Mouse (Mus musculus) lung, postnatal 14 days (tissue): ENCODE data around the gene Olfr1420.
"Not testable (repeated sequence)": the region's sequence is repeated elsewhere in the genome, so short reads cannot be mapped to it uniquely, and the experiment has no call there.

Experiments used
- DNase-seq: peaks from one replicate; pipeline ENCODE4 v3.0.0; 2021

Gene Olfr1420

DNA sequence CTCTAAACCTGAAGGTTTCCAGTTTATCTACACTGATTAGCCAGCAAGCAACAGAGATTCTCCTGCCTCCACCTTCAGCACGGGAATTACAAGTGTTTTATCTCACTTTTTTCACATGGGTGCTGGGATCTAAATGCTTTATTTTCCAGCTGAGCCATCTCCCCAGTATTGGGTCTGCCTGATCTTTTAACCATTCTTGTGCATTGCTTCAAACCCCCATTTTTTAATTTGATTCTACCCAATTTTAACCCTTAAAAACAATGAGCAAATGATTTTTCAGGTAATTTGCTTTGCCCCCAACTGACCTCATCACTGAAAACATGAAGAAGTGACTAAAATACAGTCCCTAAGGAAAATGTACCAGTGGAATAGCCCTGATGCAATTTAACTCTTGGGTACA is at the start of gene Olfr1420:
Olfr1420 (plus strand) TSS at position 301 of the 400 bp plus-strand sequence.
- no peak for DNase-seq

DNA sequence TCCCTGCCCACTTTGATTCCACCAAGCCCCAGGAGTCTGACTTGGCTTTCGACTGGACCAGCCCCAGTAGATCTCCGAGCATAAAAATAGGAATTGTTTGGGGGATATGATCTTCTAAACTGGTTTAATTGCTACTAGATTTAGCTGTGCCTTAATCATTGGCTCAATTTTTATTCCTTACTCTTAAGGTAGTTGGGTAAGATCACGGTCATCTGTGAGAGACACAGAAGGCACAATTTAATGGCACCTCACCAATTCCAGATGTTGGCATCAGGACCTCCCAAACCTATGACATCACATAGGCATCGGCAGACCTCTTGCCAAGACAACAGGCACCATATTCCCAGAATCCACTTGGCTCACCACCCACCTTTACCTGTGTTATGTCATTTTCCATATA is 47.2 kb upstream of the Olfr1420 start, which contains the start of gene Olfr1417:
Olfr1417 (minus strand) TSS at position 101 of the 400 bp plus-strand sequence.
- no peak for DNase-seq

DNA sequence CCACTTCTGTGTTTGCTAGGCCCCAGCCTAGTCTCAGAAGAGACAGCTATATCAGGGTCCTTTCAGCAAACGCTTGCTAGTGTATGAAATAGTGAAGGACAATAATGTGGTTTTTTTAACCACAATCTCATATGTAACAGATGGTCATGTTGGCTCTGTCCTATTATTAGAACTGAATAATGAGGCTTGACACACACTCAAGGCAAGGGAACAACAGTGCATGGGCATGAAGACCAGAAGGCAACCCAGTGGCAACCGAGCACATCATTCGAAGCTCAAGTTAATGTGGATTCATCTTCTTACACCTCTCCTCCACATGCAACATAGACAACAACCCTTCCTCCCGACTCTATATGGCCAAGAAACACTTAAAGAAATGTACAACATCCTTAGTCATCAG is 40.0 kb upstream of the Olfr1420 start:
- DNase-seq: no peak

DNA sequence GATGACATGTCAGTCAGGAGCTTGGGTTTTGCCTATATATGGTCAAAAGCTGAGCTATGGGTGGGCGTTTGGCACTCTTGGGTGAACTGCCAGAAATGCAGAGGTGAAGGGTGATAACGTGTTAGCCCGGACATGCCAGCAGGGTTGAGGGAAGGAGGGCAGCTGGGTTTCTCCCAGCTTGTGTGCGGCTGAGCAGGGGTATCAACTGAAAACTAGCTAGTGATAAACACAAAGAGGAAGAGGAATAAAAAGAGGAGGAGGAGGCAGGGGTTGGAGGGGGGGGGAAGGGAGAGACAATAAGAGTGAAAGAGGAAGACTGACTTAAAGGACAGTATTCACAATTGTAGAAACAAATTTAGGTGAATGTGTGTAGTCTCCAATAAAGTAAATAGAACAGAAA is 33.7 kb upstream of the Olfr1420 start:
- no peak for DNase-seq

DNA sequence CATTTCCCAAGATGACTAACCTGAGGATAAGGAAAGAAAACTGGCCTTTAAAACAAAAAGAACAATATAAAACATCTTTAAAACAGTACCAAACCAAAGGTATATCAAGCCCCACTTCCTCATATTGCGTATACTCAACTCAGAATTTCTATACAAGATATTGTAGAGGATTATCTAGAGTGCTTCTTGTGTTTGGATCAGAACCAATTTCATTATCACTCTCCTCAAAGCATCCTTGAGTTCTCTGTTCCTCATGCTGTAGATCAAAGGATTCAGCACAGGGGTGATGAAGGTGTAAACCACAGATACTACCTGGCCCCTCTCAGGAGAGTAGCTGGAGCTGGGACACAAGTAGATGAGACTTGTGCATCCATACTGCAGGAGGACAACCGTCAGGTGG is 31.5 kb upstream of the Olfr1420 start:
- no peak for DNase-seq

DNA sequence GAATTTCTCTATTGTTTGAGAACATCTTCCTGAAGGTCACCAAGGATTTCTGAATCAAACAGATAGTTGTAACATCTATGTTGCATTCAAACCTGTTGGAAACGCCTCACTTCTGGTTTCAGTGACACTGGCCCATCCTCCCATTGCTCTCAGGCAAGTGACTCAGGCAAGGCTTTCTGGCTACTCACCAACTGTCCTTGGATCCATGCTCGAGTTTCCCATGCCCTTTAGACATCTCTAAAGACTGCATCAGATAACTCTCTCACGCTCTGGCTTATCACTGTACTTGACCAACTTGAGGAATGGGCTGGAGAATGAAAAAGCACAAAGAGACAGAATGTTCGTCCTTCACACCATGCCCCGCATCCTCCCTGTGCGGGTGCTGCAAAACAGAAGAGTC is 29.9 kb upstream of the Olfr1420 start:
- DNase-seq: no peak

DNA sequence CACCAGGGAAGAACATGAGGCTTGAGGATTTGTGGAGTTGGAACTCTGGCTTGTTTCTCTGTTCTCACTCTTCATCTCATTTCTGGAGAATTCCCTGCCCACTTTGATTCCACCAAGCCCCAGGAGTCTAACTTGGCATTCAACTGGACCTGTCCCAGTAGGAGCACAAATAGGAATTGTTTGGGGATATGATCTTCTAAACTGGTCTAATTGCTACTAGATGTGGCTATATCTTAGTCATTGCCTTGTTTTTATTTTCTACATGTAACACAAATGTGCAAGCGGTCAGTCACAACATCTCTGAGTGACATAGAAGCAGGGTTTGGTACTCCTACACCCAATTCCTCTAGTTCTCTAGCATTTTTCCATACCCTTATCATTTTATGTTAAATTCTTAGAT is 25.4 kb upstream of the Olfr1420 start, which contains the start of gene Olfr1418:
Olfr1418 (minus strand) TSS at position 101 of the 400 bp plus-strand sequence.
- no peak for DNase-seq

DNA sequence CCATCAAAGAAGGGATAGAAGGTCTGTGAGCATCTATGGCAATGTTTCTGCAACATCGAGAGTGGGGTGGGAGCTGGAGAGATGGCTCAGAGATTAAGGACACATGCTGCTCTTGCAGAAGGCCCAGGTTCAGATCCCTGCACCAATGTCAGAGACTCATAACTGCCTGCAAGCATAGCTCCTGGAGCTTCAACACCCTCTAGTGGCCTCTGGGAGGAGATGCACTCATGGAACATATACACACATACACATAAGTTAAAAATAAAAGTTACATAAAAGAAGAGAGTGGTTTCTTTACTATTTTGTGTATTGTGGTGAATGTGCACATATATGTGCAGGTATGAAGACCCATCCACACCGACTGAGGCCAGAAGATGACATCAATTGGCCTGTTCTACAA is 18.5 kb upstream of the Olfr1420 start:
- DNase-seq: no peak

DNA sequence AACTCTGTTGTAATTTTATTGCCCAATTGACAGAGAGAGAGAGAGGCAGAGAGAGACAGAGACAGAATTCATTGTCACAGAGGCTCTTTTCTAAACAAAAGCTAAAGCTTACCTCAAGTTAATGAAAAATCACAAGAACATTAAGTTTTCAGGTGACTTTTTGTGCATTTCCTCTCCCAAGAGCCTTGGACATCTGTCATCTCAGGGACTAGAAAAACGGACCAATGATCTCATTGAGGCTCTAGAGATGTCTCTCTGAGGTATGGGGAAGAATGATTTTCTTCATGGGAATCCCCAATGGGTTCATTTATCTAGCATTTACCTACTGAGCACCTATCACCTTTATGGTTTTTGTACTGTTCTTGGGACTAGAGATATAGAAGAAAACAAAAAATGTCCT is 11.4 kb upstream of the Olfr1420 start, which contains the start of gene Olfr1419:
Olfr1419 (minus strand) TSS at position 101 of the 400 bp plus-strand sequence.
- DNase-seq: no peak

DNA sequence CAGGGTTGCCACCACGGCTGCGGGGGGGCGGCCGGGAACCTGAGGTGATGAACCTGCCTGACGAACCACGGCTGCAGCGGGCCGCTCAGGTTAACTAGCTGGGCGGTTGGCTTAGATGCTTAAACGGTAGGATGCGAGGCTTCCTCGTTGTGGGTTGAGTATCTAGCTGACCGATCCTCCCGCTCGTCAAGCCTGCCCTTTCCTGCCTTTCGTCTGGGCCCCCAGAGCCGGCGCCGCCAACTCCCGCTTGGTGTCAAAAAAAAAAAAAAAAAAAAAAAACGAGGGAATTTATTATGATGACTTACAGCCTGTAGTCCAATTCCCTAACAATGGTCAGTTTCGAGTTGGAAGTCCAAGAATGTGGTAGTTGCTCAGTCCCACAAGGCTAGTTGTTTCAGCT is 8.0 kb upstream of the Olfr1420 start:
- DNase-seq: not testable (repeated sequence)

DNA sequence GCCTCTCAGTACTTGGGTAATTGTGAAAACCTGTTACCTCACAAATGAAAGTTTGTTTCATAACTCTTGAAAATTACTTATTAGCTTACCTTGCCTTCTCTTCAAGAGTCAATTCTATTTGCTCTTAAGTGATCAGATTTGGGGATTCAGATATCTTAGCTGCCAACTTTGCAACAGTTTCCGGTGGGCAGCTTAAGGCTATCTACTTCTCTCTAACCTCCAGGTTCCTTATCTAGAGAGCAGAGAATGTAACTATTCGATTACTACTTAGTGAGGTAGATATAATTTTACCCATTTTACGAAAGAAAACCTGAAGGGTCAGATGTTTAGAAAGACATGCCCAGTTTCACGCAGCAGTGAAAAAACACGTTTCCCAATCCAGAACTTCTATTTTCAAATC is 24.7 kb downstream of the Olfr1420 start:
- DNase-seq: no peak

DNA sequence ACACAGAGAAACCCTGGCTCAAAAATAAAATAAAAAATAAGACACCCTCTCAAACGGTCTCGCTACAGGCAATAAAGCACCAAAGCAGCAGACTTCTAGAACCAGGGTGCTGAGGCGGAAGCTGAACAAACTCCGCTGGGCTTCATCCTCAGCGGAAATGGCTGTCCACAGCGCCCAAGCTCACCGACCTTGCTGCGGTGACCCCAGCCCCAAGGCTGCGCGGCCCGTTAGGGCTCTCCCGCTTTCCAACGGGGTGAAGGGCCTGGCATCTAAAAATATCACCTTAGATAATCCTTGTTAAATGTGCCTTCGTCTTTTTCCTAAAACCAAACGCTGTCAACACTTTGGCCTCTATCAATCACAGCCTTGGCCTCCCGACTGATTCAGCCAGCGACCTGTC is 25.2 kb downstream of the Olfr1420 start:
- peak; percentile 35 for DNase-seq

DNA sequence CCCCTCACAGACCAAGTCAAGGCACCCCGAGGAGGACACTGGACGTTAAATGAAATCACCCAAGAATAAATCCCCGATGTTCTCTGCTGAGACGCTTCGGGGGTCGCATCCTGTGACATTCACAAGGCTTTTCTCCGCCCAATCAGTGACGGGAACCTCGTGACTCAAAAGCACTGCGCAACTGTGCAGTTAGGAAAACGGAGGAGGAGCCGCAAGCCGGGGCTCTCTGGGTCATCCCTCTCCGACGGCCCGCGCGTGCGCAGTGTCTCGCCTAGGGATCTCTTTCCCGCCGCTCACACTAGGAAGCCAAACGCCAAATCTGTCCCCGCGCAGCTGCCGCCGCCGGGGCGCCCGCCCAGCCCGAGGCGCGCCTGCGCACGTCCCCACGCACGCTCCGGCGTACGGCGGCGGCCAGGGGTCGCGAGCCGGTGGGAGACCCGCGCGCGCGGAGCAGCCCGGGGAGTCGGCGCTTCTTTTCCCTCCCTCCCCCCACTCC is 25.7 kb downstream of the Olfr1420 start, which contains the start of gene Patl1:
Patl1 (plus strand) TSS at position 363 of the 496 bp plus-strand sequence.
- DNase-seq: peak; percentile 99

DNA sequence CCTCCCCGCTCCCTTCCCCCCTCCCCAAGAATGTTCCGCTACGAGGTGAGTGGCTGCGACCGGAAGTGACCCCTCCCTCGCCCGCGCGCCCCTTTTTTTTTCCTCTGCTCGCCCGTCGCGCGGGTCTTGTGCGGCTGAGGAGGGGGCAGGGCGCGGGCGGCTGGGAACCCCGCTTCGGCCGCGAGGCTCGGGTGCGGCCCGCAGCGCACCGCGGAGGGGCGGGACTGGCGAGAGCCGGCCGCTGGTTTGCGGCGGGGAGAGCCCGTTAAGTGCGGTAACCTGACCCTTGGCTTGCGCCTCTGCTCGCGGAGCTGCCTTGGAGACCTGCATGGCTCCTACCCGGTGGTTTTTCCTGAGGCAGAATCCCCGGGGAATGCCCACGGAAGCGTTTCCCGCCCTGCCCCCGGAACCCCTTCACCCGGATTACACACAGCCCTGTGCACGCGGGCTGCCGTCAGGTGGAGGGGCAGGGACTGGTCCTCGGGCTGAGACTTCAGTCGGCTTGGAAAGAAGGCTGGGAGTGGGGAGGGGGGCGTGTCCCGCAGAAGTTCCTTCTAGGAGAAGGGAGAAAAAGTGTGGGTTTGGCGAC is 26.3 kb downstream of the Olfr1420 start:
- peak; percentile 52 for DNase-seq

DNA sequence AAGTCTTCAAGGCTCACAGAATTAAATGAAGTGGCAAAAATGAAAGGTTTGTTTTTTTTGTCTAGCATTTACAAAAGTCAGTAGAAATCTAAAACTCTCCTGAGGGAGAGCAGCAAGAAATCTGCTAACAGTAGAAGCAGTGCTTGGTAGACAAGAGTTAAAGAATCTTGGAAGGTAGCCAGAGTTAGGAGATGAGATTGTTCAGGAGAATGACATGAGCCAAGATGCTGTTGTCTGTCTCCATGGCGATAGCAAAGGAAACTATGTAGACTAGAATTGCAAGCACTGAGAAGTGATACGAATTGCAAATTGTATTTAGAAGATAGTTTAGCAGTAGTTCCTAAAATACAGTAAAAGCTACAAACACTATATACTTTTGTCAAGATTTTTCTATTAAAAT is 29.4 kb downstream of the Olfr1420 start:
- DNase-seq: peak; percentile 9

DNA sequence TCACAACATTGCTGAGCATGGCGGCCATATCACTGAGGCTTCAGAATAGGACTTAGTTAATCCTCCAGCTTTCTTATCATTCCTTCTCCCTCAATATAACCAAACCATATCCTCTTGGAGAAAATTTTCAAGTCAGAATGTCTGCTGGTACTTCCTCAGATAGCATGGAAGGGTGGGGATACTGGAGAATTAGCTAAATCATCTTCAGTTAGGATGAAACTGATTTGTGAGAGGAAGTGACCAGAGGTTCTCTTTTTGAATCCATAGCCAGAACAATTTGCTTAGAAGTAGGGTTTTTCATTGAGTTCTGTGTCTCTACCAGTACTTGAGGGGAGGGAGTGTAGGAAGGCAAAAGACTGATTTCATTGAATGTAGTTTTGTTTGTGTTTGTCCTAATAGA is 35.7 kb downstream of the Olfr1420 start:
- DNase-seq: no peak

DNA sequence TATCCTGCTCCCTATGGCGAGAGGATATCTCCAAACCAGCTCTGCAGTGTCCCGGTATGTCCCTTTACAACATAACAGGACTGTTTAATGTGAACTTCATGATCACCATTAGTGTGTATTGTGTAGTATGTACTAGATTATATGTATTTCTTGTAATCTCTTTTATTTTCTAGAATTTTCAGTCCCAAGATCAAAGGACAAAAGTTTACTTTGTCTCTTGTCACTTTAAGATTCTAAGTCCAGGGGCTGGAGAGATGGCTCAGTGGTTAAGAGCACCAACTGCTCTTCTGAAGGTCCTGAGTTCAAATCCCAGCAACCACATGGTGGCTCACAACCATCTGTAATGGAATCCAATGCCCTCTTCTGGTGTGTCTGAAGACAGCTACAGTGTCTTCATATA is 36.1 kb downstream of the Olfr1420 start:
- not testable (repeated sequence) for DNase-seq

DNA sequence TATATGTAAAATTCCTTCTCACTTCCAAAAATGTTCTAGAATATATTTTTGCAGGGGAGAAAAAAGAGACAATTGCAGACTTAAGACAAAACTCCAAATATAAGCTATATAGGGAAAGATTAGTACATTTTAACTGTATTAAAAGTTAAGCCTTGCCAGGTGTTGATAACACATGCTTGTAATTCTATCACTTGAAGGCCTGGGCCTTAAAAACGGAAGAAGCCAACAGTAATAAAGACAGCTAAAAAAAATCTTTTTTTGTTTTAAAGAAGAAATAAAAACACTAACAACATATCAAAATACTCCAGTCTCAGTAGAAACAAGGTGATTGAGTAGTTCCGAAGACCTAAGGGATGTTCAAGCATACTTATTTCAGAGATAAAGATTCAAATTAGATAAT is 40.0 kb downstream of the Olfr1420 start:
- DNase-seq: no peak

DNA sequence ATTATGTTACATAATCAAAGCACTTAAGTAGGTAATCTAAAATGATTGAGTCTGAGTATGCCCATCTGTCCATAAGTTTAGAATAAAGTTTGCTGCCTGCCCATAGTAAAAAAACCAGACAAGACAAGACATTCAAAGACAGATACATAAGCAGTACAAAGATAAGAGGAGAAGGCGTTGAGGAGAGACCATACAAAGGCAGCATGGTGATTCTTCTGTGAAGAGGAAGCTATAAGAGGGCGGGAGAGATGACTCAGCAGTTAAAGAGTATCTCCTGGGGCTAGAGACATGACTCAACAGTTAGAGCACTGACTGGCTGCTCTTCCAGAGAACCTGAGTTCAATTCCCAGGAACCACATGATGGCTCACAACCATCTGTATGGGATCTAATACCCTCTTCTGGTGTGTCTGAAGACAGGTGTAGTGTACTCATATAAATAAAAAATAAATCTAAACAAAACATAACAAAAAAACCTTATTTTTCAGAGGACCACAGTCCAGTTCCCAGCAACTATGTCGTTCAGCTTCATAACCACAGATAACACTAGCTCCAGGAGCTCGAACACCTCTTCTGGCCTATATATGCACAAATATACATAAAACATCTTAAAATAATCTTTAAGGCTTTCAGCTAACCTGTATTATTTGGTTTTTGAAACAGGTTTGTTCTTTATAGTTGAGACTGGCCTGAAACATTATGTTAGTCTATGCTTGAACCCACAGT is 41.8 kb downstream of the Olfr1420 start:
- DNase-seq: no peak

DNA sequence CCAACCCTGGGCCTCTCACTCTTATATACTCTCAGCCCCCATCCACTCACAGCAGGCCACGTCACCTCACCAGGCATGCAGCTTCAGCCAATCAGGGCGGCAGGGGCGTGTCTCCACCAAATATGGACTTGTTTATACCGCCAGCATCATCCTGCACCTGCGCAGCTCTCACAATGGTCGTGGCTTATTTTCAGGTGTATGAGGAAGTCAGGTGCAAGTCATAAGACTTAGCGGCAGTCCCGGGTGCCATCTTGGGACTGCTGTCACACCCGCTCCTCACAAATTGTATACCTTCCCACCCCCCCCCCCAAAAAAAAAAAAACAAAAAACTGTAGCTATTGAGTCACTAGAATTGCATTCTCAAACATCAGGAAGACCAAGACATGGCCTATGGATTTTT is 60.1 kb downstream of the Olfr1420 start:
- not testable (repeated sequence) for DNase-seq
